Mouse (Mus musculus) midbrain, embryonic 15.5 days (tissue): Measurements from ENCODE around the gene Arsb. TPM values are rescaled to one million over a fixed set of nuclear protein-coding genes. Genes with fewer than 3 reads are reported as not detected.
"Not testable (repeated sequence)": the region's sequence is repeated elsewhere in the genome, so short reads cannot be mapped to it uniquely, and the experiment has no call there.

ENCODE experiments used
- ATAC-seq: fragments of 200-750 bp; cut with Nextera tagmentation; replicated peaks from 2 replicates; pipeline ENCODE4 v1.8.0; 2017; ENCODE audit warnings: moderate TSS enrichment
- H3K27ac ChIP-seq: fragments of 300-500 bp; sonication (generic); 2 replicates; pipeline ENCODE4 v1.5.1; 2015; ENCODE audit warnings: mild to moderate bottlenecking, inconsistent platforms
- H3K27me3 ChIP-seq: fragments of 300-500 bp; sonication (generic); replicated peaks from 2 replicates; pipeline ENCODE4 v1.6.1; 2015; ENCODE audit warnings: inconsistent platforms
- H3K36me3 ChIP-seq: fragments of 300-500 bp; sonication (generic); replicated peaks from 2 replicates; pipeline ENCODE4 v1.6.1; 2015; ENCODE audit warnings: inconsistent platforms
- H3K4me1 ChIP-seq: fragments of 300-500 bp; sonication (generic); 2 replicates; pipeline ENCODE4 v1.6.1; 2015; ENCODE audit warnings: inconsistent platforms
- H3K4me2 ChIP-seq: fragments of 300-500 bp; sonication (generic); 2 replicates; pipeline ENCODE4 v1.6.1; 2015; ENCODE audit warnings: inconsistent platforms, mild to moderate bottlenecking, moderate library complexity
- H3K4me3 ChIP-seq: fragments of 300-500 bp; sonication (generic); 2 replicates; pipeline ENCODE4 v1.5.1; 2015; ENCODE audit warnings: mild to moderate bottlenecking, inconsistent platforms
- H3K9ac ChIP-seq: fragments of 300-500 bp; sonication (generic); 2 replicates; pipeline ENCODE4 v1.6.1; 2015; ENCODE audit warnings: mild to moderate bottlenecking, inconsistent platforms
- H3K9me3 ChIP-seq: fragments of 300-500 bp; sonication (generic); 2 replicates; pipeline ENCODE4 v1.6.1; 2016; ENCODE audit warnings: inconsistent platforms
- WGBS: fragments of 180-500 bp; shearing (Covaris S2); methylation state at CpG from one replicate; pipeline ENCODE4 v1.1.7; 2015; ENCODE audit warnings: mixed read lengths; 5-methylcytosine and 5-hydroxymethylcytosine counted together
- polyA plus RNA-seq: library from polyadenylated mRNA; unstranded; fragments of >200 nt; fragmentation: Nextera tagmentation; extraction: Ambion mirVana; gene quantifications from 2 replicates; pipeline ENCODE4 v1.2.1, GENCODE M21; 2015

Gene Arsb
- polyA plus RNA-seq, 1 experiment from 2014 or later, result 9.3 TPM

DNA sequence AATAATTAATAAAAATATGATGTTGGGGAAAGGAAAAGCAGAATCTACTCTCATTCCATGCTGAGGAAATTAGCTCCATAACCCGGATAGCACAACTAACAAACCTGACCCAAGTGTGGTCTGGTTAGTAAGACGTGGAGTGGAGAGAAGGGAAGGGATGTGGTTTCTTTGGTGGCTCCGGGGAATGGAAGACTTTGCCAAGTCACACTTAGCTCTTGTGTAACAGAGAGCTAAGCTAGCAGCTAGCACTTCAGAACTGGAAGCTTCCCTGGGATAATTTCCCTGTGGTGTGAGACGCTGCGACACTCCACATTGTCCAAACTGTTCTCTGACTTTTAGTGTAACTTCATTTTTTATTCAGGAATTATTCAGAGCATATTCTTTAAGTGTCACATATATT, 198.7 kb downstream of the Arsb start:
- ATAC-seq, result no peak
- Histone ChIP-seq H3K36me3 (no peaks in the 10 kb centered on the region), H3K4me3 (no peak overlapping the region), H3K4me2 (no peak overlapping the region), H3K27ac (no peak overlapping the region), H3K27me3 (no peaks in the 10 kb centered on the region), H3K9ac (no peak overlapping the region), H3K9me3 (no peaks in the 10 kb centered on the region), H3K4me1 (peaks cover 9% of the 10 kb centered on the region)
- WGBS, result 93% methylated on average over 5 of the region's 5 CpGs

- Histone ChIP-seq H3K4me1 (peaks cover under 1% of the 10 kb centered on the region; the same call in 1 of the 2 replicates), H3K27me3 (no peaks in the 10 kb centered on the region), H3K27ac (no peak overlapping the region), H3K9ac (no peak overlapping the region), H3K36me3 (no peaks in the 10 kb centered on the region), H3K4me2 (no peak overlapping the region), H3K9me3 (no peaks in the 10 kb centered on the region), H3K4me3 (no peak overlapping the region)
- no peak for ATAC-seq
- 78% methylated on average over 3 of the region's 3 CpGs for WGBS
Measured at GRCm38 (mm10) chr13:93972423-93972822, 201.0 kb downstream of the Arsb start.

GRCm38 (mm10) chr13:93975668-93976067, 204.2 kb downstream of the Arsb start:
- H3K4me2 ChIP-seq, result no peak overlapping the region
- no peaks in the 10 kb centered on the region for H3K36me3 ChIP-seq
- H3K27ac ChIP-seq, result no peak overlapping the region
- no peak overlapping the region for H3K4me3 ChIP-seq
- 81% methylated on average over 5 of the region's 5 CpGs for WGBS
- H3K4me1 ChIP-seq, result no peaks in the 10 kb centered on the region
- no peak for ATAC-seq
- H3K9me3 ChIP-seq, result no peaks in the 10 kb centered on the region
- no peak overlapping the region for H3K9ac ChIP-seq
- H3K27me3 ChIP-seq, result no peaks in the 10 kb centered on the region

DNA sequence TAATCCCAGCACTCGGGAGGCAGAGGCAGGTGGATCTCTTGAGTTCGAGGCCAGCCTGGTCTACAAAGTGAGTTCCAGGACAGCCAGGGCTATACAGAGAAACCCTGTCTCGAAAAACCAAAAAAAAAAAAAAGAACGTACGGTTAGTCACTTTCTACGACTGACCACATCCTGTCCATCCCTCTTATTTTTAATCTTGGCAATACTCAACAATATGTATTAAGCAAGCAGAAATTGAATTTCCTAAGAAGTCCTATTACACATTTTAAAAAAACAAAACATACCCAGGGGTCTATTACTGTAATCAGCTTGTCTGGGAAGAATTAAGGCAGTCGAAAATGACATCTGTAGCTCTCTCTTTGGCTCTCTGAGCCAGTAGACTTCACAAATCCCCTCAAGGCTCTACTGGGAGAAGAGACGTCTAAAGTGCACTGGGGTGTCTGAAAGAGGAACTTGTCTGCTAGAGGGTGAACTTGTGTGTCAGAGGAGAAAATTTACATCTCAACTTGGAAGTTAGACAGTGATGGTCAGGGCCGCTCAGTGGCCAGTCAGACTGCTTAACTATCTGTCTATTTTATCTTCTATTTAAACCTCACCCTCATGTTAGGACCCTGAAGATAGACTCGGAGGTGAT, 205.6 kb downstream of the Arsb start:
- H3K4me2 ChIP-seq, result no peak overlapping the region
- H3K4me1 ChIP-seq, result no peaks in the 10 kb centered on the region
- no peak overlapping the region for H3K27ac ChIP-seq
- H3K36me3 ChIP-seq, result no peaks in the 10 kb centered on the region
- 79% methylated on average over 10 of the region's 10 CpGs for WGBS
- no peak overlapping the region for H3K9ac ChIP-seq
- H3K9me3 ChIP-seq, result no peaks in the 10 kb centered on the region
- no peaks in the 10 kb centered on the region for H3K27me3 ChIP-seq
- no peak for ATAC-seq
- H3K4me3 ChIP-seq, result no peak overlapping the region

DNA sequence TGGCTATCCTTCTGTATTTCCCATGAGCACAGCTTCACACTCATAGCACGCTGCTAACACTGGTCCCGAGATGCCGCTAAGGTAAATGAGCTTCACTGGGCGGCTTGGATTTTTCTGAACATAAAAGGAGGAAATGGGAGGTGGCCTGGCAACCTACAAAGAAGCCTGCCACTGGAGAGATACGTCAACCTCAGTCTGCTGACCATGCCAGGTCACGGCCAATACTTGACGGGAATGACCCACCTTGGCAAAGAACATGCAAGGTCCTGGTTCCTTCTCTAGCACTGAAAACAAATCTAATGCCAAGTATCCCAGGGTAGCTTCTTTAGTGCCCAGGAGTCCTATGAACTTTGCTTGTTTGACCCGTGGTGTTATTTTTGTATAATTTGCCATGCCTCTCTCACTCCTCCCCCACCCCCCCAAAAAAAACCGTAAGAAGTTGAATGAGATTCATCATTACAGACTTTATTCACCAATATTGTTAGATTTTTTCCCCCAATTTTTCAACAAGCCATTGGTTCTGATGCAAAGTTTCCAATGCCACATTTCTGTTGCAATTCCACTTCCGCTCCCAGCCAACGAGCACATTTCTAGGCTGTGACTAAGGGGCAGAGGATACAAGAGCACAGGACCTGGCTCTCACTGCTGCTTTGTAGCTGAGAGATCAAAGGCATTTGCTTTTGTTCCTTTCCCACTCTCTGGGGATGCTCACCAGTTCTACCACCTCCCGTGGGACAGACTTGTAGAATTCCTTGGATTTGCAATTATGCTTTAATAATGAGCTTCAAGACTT, 207.5 kb downstream of the Arsb start:
- H3K4me3 ChIP-seq, result no peak overlapping the region
- no peaks in the 10 kb centered on the region for H3K36me3 ChIP-seq
- H3K9ac ChIP-seq, result no peak overlapping the region
- H3K9me3 ChIP-seq, result no peaks in the 10 kb centered on the region
- no peaks in the 10 kb centered on the region for H3K4me1 ChIP-seq
- no peak for ATAC-seq
- WGBS, result 66% methylated on average over 12 of the region's 12 CpGs
- no peak overlapping the region for H3K27ac ChIP-seq
- no peak overlapping the region for H3K4me2 ChIP-seq
- H3K27me3 ChIP-seq, result no peaks in the 10 kb centered on the region

- Histone ChIP-seq H3K9ac (no peak overlapping the region), H3K4me1 (no peaks in the 10 kb centered on the region), H3K27ac (no peak overlapping the region), H3K36me3 (no peaks in the 10 kb centered on the region), H3K9me3 (no peaks in the 10 kb centered on the region), H3K4me3 (no peak overlapping the region), H3K4me2 (no peak overlapping the region), H3K27me3 (no peaks in the 10 kb centered on the region)
- WGBS, result 76% methylated on average over 1 of the region's 1 CpGs
- ATAC-seq, result no peak
Measured at GRCm38 (mm10) chr13:93979754-93980153, 208.3 kb downstream of the Arsb start.

GRCm38 (mm10) chr13:93984521-93984920, 213.1 kb downstream of the Arsb start:
- Histone ChIP-seq H3K9ac (no peak overlapping the region), H3K4me1 (no peaks in the 10 kb centered on the region), H3K9me3 (no peaks in the 10 kb centered on the region), H3K36me3 (no peaks in the 10 kb centered on the region), H3K27me3 (no peaks in the 10 kb centered on the region), H3K27ac (no peak overlapping the region), H3K4me3 (no peak overlapping the region), H3K4me2 (no peak overlapping the region)
- no peak for ATAC-seq
- 73% methylated on average over 2 of the region's 2 CpGs for WGBS

GRCm38 (mm10) chr13:93985181-93985580, 213.8 kb downstream of the Arsb start:
- Histone ChIP-seq H3K9me3 (no peaks in the 10 kb centered on the region), H3K4me3 (no peak overlapping the region), H3K36me3 (no peaks in the 10 kb centered on the region), H3K4me1 (no peaks in the 10 kb centered on the region), H3K9ac (no peak overlapping the region), H3K27me3 (no peaks in the 10 kb centered on the region), H3K4me2 (no peak overlapping the region), H3K27ac (no peak overlapping the region)
- ATAC-seq, result no peak
- 75% methylated on average over 7 of the region's 7 CpGs for WGBS

DNA sequence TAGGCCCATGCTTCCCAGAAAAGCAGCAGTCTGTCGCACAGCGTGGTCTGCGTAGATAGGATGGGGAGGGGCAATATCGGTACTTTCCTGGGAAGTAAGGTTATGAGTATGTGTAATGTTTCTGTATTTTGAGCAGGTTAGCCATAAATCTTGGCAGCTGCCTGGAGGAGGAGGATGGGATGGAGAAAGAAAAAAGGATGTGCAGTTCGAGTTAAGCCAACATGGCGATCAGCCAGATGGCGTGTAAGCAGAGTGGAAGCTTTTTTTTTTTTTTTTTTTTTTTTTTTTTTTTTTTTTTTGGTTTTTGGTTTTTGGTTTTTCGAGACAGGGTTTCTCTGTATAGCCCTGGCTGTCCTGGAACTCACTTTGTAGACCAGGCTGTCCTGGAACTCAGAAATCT, 214.3 kb downstream of the Arsb start:
- H3K36me3 ChIP-seq, H3K4me2 ChIP-seq, H3K4me1 ChIP-seq, H3K27ac ChIP-seq, H3K4me3 ChIP-seq, H3K27me3 ChIP-seq, ATAC-seq, H3K9me3 ChIP-seq, H3K9ac ChIP-seq: not testable (repeated sequence)
- 90% methylated on average over 8 of the region's 8 CpGs for WGBS

DNA sequence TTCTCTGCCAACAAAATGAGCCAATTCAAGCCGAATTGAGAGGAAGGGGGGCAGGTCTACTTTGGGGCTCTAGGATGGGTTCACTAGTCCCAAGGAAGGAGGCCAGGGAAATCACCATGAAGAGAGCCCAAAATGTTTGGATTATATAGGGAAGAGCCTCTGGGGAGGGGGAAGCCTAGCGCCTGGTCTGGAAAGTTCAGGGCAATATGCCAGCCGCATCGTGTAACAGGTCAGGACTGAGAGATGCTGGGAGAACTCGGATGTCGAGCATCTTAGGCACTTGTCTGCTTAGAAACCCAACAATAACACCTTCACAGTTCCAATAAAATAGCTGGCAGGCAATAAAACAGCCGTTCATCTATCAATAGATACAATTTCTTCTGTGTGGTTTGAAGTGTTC, 216.2 kb downstream of the Arsb start:
- Histone ChIP-seq H3K4me1 (no peaks in the 10 kb centered on the region), H3K27ac (no peak overlapping the region), H3K27me3 (no peaks in the 10 kb centered on the region), H3K4me3 (no peak overlapping the region), H3K9ac (no peak overlapping the region), H3K9me3 (no peaks in the 10 kb centered on the region), H3K36me3 (no peaks in the 10 kb centered on the region), H3K4me2 (no peak overlapping the region)
- ATAC-seq, result no peak
- 83% methylated on average over 7 of the region's 7 CpGs for WGBS

DNA sequence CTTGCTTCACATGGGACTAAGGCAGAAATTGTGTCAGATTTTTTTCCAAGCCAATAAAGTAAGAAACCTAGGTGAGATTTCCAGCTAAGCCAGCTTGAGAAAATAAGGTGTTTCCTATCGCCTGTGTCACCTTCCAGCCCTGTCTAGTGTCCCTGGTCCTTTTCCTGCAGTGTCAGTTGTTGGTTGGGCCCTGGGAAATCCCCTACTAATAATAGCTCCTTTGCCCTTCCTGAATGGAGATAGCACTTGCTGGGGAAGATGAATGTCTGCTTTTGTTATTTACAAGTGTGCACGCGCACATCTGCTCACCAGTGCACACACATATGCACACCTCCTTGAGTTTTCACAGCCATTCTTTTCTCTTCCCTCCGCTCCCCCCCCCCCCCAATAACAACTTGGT, 217.8 kb downstream of the Arsb start:
- no peak overlapping the region for H3K27ac ChIP-seq
- no peaks in the 10 kb centered on the region for H3K27me3 ChIP-seq
- no peaks in the 10 kb centered on the region for H3K36me3 ChIP-seq
- no peak overlapping the region for H3K4me3 ChIP-seq
- WGBS, result 84% methylated on average over 3 of the region's 4 CpGs
- H3K9ac ChIP-seq, result no peak overlapping the region
- no peak overlapping the region for H3K4me2 ChIP-seq
- no peaks in the 10 kb centered on the region for H3K9me3 ChIP-seq
- ATAC-seq, result no peak
- H3K4me1 ChIP-seq, result no peaks in the 10 kb centered on the region

DNA sequence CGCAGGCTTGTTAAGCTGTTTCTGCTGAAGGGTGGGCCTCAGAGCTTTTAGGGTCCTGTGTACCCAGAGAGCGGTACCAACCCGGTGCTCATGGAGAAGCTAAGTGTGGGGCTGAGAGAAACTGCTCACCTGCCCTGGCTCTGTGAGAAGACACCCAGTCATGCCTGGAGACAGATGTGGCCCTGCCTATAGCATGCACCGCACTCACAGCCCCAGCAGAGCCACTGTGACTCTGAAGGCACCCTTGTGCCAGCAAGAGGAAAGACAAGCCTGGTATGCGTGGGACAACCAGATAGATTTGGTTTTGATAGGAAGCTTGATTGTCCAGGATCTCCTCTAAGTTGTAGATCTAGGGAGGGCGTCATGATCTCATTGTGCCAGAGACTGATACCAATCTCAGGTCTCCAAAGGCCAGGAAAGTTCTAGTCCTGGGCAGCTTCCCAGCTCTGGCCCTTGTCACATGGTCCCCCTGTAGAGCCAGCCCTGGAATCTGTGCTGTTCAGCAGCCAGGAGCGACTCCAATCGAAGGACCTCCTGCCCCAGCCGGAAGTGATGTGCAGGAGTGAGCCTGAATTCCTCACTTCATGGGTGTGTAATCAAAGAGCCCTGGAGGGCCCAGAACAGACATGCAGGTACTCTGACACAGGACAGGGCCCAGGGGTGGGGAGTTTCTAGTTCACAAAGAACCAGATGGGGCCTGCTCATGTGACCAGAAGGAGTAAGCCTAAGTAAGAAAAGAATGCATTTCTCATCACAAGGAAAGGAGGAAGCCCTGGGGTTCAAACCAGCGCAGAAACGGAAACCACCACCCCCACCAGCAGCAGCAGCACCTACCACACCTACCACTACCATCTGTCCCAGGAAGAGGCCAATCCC, 218.5 kb downstream of the Arsb start:
- 83% methylated on average over 11 of the region's 11 CpGs for WGBS
- no peak for ATAC-seq
- no peak overlapping the region for H3K9ac ChIP-seq
- H3K36me3 ChIP-seq, result no peaks in the 10 kb centered on the region
- no peaks in the 10 kb centered on the region for H3K27me3 ChIP-seq
- no peaks in the 10 kb centered on the region for H3K4me1 ChIP-seq
- no peak overlapping the region for H3K27ac ChIP-seq
- no peak overlapping the region for H3K4me3 ChIP-seq
- no peaks in the 10 kb centered on the region for H3K9me3 ChIP-seq
- H3K4me2 ChIP-seq, result no peak overlapping the region
